Mouse (Mus musculus): ENCODE measurements around the gene a.

GRCm38 (mm10) chr2:154941952-154942351 lies 150.8 kb downstream of the a start:
- TF ChIP-seq CTCF (IDR thresholded peaks at IDR 0.05; ENCODE audit: insufficient read depth, low read depth, low read length), result no peak
- TF ChIP-seq POLR2A (IDR thresholded peaks at IDR 0.05; ENCODE audit: insufficient read depth, low read depth, low read length), result no peak
